Mouse (Mus musculus): ENCODE data around the gene Polr2j.
A peak's percentile ranks its signal among the peaks of the same experiment; 100 is the strongest.

Polr2j gene

DNA sequence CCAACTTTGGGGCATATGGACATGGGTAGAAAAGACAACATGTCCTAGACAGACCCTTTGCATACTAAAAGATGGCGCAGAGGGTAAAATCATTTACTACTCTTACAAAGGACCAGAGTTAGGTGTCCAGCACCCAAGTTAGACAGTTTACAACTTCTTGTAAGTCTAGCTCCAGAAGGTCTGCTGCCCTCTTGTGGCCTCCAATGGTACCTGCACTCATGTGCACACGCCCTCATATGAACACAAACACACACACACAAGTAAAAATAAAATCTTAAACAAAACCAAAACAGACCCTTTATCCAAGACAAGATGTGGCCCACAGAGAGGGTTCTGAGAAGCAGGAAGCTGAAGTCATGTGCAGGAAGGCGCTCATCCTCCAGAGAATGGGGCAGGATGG lies 51.6 kb downstream of the Polr2j start:
- no peak for DNase-seq

DNA sequence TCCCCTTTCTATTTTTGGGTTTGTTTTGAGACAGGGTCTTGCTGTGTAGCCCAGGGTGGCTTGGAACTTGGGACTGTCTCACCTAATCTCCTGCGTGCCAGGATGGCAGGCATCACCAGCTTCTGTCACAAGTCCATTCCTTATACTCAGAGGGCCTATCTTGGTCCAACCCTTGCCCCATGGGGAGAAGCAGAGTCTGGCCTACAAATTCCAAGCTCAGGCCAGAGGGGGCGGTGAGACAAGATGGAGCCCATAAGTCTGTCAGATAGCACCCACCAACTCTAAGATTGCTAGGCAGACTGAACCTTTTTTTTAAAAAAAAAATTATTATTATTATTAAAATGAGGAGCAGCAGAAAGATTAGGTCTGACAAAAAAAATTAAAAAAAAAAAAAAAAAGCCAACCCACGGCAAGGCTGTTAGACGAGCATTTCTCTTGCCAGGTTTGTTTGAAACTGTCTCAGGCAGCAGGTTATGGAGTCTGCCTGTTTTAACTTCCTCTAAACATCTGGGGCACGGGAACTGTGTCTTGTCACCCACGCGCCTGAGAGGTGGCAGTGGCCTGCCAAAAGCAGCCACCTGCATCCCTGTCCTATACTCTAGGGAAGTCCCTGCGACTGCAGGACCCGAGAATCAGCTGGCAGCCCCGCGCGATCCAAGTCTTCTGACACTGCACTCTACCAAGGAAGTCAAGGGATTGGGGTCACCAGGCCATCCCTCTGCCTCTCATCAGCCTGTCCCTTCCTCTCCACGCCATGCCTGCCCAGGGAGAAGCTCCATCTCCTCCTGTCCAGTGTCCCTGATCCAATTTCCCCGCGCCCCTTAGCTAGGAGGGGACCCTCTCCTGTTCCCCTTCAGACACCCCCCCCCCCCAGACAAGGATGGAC lies 53.4 kb downstream of the Polr2j start:
- DNase-seq, result peak; percentile 67 to 73

DNA sequence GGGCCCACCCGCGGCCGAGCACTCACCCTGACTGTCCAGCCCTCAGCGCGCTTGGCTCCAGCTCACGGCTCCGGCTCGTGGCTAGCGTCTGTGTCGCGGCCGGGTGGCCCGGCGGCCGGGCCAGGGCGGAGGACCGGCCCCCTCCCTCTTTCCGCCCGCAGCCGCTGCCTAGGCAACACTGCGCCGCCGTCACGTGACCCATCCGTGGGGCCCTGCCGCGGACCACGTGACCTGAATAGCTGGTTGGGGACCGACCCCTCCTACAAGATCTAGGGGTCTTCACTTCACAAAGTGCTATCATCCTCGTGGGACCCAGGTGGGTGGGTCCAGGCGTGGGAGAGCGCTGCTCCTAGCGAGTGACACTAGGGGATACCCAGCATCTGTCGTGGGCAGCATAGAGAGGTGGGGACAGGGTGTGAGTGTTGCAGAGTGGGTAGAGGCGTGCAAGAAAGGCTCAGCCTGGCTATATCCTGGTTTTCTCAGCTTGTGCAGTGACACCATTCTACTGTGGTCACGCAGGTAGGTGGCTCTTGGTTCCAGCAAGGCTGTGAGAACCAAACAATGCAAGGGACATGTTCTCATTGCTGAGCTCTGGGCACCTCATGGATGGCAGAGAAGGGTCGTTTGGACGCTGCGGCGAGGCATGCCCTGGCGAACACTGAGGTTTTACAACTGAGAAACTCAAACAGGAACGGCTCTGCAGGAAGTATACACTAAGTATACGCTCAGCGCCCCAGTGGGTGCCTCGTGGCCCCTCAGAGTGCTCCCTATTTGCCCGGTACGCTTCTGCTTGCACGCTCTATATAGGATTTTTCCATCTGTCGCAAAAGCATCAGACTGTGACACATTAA lies 54.3 kb downstream of the Polr2j start, which contains the start of gene Orai2:
Orai2 (minus strand) TSS at position 202 of the 851 bp plus-strand sequence.
- peak; percentile 95 for DNase-seq

DNA sequence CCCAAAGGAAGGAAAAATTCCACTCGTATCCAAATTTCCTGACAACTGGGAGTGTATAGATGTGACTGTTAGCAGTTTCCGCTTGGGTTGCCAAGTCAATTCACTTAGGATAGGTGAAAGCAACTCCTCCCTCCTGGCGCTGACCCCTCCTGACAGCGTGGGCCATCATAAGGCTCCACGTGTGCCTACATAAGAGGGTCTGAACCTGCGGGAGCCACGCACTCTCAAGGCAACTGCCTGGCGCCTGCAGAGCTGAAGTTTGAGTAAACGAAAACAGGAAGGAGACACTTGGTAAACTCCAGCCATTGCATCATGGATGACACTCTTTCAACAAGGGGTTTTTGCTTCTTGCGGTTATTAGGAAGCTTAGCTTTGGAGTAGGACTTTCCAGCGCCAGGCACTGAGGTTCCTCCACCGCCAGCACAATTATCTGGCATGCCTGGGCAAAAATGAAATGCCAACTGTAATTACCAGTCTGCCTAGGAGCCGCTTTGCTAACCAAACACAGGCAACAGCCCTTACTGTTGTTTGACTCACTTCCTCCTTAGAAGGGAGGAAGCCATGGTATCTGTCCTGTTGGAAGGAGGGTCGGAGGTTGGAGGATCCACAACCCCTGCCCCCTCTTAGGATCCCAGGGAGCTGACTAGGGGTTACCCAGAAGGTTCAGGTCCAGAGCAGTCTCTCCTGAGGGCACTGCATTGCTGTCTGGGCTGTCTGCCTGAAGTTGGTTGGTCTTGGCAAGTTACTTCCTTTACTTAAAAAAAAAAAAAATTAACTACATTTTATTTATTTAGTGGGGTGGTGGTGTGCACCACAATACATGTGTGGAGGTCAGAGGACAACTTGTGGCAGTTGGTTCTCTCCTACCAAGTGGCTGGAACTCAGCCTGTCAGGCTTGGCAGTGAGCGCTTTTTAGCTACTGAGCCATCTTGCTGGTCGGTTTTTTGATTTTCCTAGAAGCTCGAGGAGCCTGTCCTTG lies 55.2 kb downstream of the Polr2j start:
- peak; percentile 36 to 48 for DNase-seq

All from cerebellum, postnatal 10 days (tissue).